Mouse (Mus musculus) hindbrain, embryonic 16.5 days (tissue): ENCODE data around the gene Fbxo41. TPM values are rescaled to one million over a fixed set of nuclear protein-coding genes. Genes with fewer than 3 reads are reported as not detected.

ENCODE experiments used
- ATAC-seq: fragments of 200-750 bp; cut with Nextera tagmentation; 2 replicates; pipeline ENCODE4 v1.8.0; 2017; ENCODE audit warnings: moderate TSS enrichment, moderate library complexity
- H3K27ac ChIP-seq: fragments of 300-500 bp; sonication (generic); 2 replicates; pipeline ENCODE4 v1.5.1; 2014; ENCODE audit warnings: low read depth, mild to moderate bottlenecking, control low read depth, low read length, moderate library complexity
- H3K27me3 ChIP-seq: fragments of 300-500 bp; sonication (generic); replicated peaks from 2 replicates; pipeline ENCODE4 v1.6.1; 2014; ENCODE audit warnings: low read length; ENCODE audit not compliant: control insufficient read depth, insufficient read depth
- H3K36me3 ChIP-seq: fragments of 300-500 bp; sonication (generic); 2 replicates; pipeline ENCODE4 v1.6.1; 2014; ENCODE audit warnings: mild to moderate bottlenecking, low read length, moderate library complexity, mixed read lengths; ENCODE audit not compliant: control insufficient read depth, insufficient read depth
- H3K4me1 ChIP-seq: fragments of 300-500 bp; sonication (generic); 2 replicates; pipeline ENCODE4 v1.6.1; 2014; ENCODE audit warnings: low read depth, low read length; ENCODE audit not compliant: control insufficient read depth, insufficient read depth
- H3K4me2 ChIP-seq: fragments of 300-500 bp; sonication (generic); 2 replicates; pipeline ENCODE4 v1.6.1; 2014; ENCODE audit warnings: mild to moderate bottlenecking, low read length, control low read depth, moderate library complexity
- H3K4me3 ChIP-seq: fragments of 300-500 bp; sonication (generic); 2 replicates; pipeline ENCODE4 v1.5.1; 2014; ENCODE audit warnings: mild to moderate bottlenecking, low read length, control low read depth, moderate library complexity
- H3K9ac ChIP-seq: fragments of 300-500 bp; sonication (generic); 2 replicates; pipeline ENCODE4 v1.6.1; 2014; ENCODE audit warnings: low read depth, mild to moderate bottlenecking, control low read depth, low read length, moderate library complexity
- H3K9me3 ChIP-seq: fragments of 300-500 bp; sonication (generic); 2 replicates; pipeline ENCODE4 v1.6.1; 2014; ENCODE audit warnings: mild to moderate bottlenecking, low read length, moderate library complexity; ENCODE audit not compliant: control insufficient read depth
- WGBS: fragments of 180-500 bp; shearing (Covaris S2); extraction: QIAGEN DNeasy Blood & Tissue Kit; methylation state at CpG from one replicate; pipeline ENCODE4 v1.1.7; 2014; 5-methylcytosine and 5-hydroxymethylcytosine counted together
- polyA plus RNA-seq: library from polyadenylated mRNA; unstranded; fragments of >200 nt; fragmentation: Nextera tagmentation; extraction: Ambion mirVana; gene quantifications from 2 replicates; pipeline ENCODE4 v1.2.1, GENCODE M21; 2015

Fbxo41 gene
- 9.8 and 10.3 TPM in 2 replicates for polyA plus RNA-seq

GRCm38 (mm10) chr6:85502911-85503250, at the start of gene Fbxo41:
TSS of gene Fbxo41 (minus strand) at chr6:85502994.
- H3K36me3 ChIP-seq: no peaks in the 10 kb centered on the region
- peak within 1 kb of the TSS; percentile 76 for H3K4me2 ChIP-seq
- no peaks in the 10 kb centered on the region for H3K27me3 ChIP-seq
- H3K4me3 ChIP-seq: peak within 1 kb of the TSS; percentile 87
- H3K9me3 ChIP-seq: no peaks in the 10 kb centered on the region
- ATAC-seq: peak; percentile 89
- 0% methylated on average over 20 of the region's 22 CpGs for WGBS
- peaks cover 11% of the 10 kb centered on the region for H3K4me1 ChIP-seq
- H3K27ac ChIP-seq: peak within 1 kb of the TSS; percentile 89
- H3K9ac ChIP-seq: peak within 1 kb of the TSS; percentile 97

DNA sequence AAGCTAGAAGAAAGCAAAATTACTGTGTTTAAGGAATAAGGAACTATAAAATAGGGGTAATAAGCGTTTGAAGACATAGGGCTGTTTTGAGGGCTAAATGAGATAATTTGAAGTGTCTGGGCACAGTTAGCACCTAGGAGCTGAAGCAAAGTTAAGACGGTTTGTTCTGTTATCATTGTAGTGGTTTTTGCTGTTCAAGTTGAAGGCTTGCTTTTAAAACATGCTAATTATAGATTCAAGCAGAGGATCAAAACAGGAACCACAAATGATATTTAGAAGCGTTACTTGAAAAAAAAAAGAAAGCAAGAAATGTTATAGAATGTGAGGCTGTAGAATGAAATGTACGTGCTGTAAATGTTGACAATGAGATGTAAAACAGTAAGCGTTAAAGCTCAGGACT, 44.8 kb upstream of the Fbxo41 start:
- Histone ChIP-seq H3K27ac (no peak overlapping the region), H3K36me3 (no peaks in the 10 kb centered on the region), H3K4me2 (no peak overlapping the region), H3K9ac (no peak overlapping the region), H3K9me3 (no peaks in the 10 kb centered on the region), H3K27me3 (no peaks in the 10 kb centered on the region), H3K4me3 (no peak overlapping the region), H3K4me1 (peaks cover 2% of the 10 kb centered on the region; the same call in 1 of the 2 replicates)
- no peak for ATAC-seq
- 88% methylated on average over 5 of the region's 5 CpGs for WGBS

GRCm38 (mm10) chr6:85544251-85544881, 41.6 kb upstream of the Fbxo41 start:
- Histone ChIP-seq H3K4me1 (peaks cover 2% of the 10 kb centered on the region; the same call in 1 of the 2 replicates), H3K27me3 (no peaks in the 10 kb centered on the region), H3K27ac (no peak overlapping the region), H3K36me3 (no peaks in the 10 kb centered on the region), H3K4me3 (no peak overlapping the region), H3K4me2 (peak overlapping the region; percentile 39), H3K9ac (no peak overlapping the region), H3K9me3 (no peaks in the 10 kb centered on the region)
- ATAC-seq: peak; percentile 42; the same call in 1 of the 2 replicates
- 50% methylated on average over 13 of the region's 13 CpGs for WGBS

DNA sequence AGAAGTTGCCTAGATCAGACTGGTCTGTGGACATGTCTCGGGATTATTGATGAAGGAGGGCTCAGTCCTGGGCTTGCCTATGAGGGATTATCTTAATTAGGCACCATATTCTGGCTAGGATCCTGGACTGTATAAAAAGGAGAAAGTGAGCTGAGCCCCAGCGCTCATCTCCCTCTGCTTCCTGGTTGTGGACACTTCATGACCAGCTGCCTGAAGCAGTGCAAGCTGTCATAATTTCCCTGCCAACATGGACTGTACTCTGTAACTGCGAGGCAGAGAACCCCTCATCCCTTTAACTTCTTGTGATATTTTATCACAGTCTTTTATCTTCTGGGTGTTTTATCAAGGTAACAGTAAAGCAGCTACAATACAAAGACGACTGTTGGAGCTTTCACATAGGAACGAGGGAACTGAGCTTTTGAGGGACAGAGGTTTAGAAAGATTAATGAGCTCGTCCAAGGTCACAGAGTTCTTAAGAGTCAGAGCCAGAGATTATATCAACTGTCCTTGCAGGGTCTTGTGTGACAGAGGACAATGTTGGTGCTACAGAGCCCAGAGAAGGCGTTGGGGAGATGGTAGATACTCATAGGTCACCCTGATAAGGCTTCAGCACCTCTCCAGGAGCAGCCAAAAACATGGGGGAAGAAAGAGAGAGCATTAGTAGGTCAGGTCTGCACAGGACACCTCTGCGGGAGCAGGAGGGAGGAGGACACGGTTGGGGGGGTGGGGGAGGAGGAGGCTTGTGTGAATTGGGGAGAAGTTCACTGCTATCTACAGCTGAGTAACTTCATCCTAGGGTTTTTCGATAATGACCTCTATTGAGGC, 40.8 kb upstream of the Fbxo41 start:
- Histone ChIP-seq H3K9ac (no peak overlapping the region), H3K27me3 (no peaks in the 10 kb centered on the region), H3K4me3 (no peak overlapping the region), H3K36me3 (no peaks in the 10 kb centered on the region), H3K27ac (no peak overlapping the region), H3K9me3 (no peaks in the 10 kb centered on the region), H3K4me1 (peaks cover 2% of the 10 kb centered on the region; the same call in 1 of the 2 replicates), H3K4me2 (no peak overlapping the region)
- no peak for ATAC-seq
- 75% methylated on average over 10 of the region's 10 CpGs for WGBS

DNA sequence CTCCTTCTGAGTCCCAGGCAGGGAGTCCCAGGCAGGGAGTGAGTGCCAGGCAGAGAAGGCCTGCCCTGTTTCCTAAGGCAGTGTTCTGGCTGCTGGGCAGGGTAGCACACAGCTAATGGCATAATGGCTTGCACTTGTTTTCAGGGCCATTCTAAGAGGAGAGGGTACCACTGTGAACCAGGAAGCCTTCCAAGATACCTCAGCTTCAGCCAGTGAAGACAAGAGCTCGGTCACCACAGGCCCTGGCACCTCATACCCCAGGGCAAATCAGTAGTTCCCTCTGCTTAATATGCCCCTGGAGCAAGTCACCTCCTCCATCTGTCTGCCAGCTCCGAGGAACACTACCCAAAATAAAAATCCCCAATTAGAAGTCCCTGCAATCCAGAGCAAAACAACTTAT, 20.0 kb upstream of the Fbxo41 start:
- H3K27me3 ChIP-seq: no peaks in the 10 kb centered on the region
- peaks cover 4% of the 10 kb centered on the region for H3K4me1 ChIP-seq
- H3K9me3 ChIP-seq: no peaks in the 10 kb centered on the region
- 70% methylated on average over 2 of the region's 2 CpGs for WGBS
- ATAC-seq: no peak
- no peak overlapping the region for H3K9ac ChIP-seq
- H3K36me3 ChIP-seq: no peaks in the 10 kb centered on the region
- H3K4me3 ChIP-seq: no peak overlapping the region
- no peak overlapping the region for H3K27ac ChIP-seq
- H3K4me2 ChIP-seq: no peak overlapping the region

DNA sequence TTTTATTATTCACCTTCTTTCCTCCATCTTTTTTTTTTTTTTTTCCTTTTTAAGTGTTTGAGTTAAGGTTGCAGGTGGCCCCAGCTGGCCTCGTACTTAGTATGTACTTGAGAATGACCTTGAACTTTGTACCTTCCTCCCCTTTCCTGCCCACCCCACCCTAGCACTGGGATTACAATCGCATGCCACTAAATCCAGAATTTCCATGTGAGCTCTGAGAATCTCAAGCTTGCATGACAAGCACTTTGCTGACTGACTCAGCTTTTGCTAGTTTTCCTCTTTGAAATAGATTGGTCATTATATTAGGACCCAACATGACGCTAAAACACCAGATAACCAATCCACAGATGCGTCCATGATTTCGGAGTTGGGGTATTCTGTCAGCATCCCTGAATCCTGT, 19.2 kb upstream of the Fbxo41 start:
- Histone ChIP-seq H3K4me3 (no peak overlapping the region), H3K27me3 (no peaks in the 10 kb centered on the region), H3K27ac (no peak overlapping the region), H3K9ac (no peak overlapping the region), H3K4me1 (peaks cover 4% of the 10 kb centered on the region), H3K9me3 (no peaks in the 10 kb centered on the region), H3K36me3 (no peaks in the 10 kb centered on the region), H3K4me2 (no peak overlapping the region)
- ATAC-seq: no peak
- 90% methylated on average over 5 of the region's 5 CpGs for WGBS

- no peaks in the 10 kb centered on the region for H3K9me3 ChIP-seq
- H3K4me1 ChIP-seq: peaks cover 9% of the 10 kb centered on the region
- no peak overlapping the region for H3K4me3 ChIP-seq
- WGBS: 24% methylated on average over 5 of the region's 5 CpGs
- ATAC-seq: peak; percentile 72
- H3K4me2 ChIP-seq: peak overlapping the region; percentile 5; the same call in 1 of the 2 replicates
- H3K9ac ChIP-seq: no peak overlapping the region
- peak overlapping the region; percentile 46; the same call in 1 of the 2 replicates for H3K27ac ChIP-seq
- H3K27me3 ChIP-seq: peaks cover 20% of the 10 kb centered on the region
- H3K36me3 ChIP-seq: no peaks in the 10 kb centered on the region
Observed at GRCm38 (mm10) chr6:85518091-85518693, 15.4 kb upstream of the Fbxo41 start.

- Histone ChIP-seq H3K36me3 (no peaks in the 10 kb centered on the region), H3K27me3 (peaks cover 40% of the 10 kb centered on the region), H3K27ac (no peak overlapping the region), H3K4me2 (no peak overlapping the region), H3K4me1 (peaks cover 24% of the 10 kb centered on the region), H3K9me3 (no peaks in the 10 kb centered on the region), H3K9ac (no peak overlapping the region), H3K4me3 (no peak overlapping the region)
- WGBS: 50% methylated on average over 4 of the region's 4 CpGs
- ATAC-seq: peak; percentile 57; the same call in 1 of the 2 replicates
Observed at GRCm38 (mm10) chr6:85515941-85516340, 13.1 kb upstream of the Fbxo41 start.

DNA sequence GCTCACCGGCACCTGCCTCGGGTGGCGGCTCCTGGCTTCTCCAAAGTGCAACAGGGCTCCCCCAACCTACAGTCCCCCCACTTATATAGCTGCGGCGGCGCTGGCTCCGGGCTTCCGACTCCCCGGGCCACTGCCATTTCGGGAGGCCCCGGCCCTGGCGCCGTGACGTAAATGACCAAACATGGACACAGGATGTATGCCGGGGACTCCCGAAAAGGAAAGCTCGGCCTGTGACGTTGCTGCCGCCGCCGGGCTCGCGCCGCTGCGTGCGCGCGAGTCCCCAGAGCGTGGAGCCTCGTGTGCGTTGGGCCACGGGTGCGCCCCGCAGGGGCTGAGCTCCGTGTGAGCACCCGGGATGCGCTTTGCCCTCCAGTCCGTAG, 10.7 kb upstream of the Fbxo41 start, which contains the start of gene Egr4:
TSS of gene Egr4 (minus strand) at position 59 of the 380 bp plus-strand sequence.
- Histone ChIP-seq H3K27ac (no peak within 1 kb of the TSS), H3K4me1 (peaks cover 24% of the 10 kb centered on the region), H3K9ac (peak within 1 kb of the TSS; percentile 5; the same call in 1 of the 2 replicates), H3K4me3 (peak within 1 kb of the TSS; percentile 51), H3K4me2 (peak within 1 kb of the TSS; percentile 81), H3K27me3 (peaks cover 48% of the 10 kb centered on the region), H3K9me3 (no peaks in the 10 kb centered on the region), H3K36me3 (no peaks in the 10 kb centered on the region)
- ATAC-seq: peak; percentile 76
- under 1% methylated on average over 36 of the region's 38 CpGs for WGBS
